Comparison of ENCODE assay signal across 8 mouse cellular contexts in the genomic region with DNA sequence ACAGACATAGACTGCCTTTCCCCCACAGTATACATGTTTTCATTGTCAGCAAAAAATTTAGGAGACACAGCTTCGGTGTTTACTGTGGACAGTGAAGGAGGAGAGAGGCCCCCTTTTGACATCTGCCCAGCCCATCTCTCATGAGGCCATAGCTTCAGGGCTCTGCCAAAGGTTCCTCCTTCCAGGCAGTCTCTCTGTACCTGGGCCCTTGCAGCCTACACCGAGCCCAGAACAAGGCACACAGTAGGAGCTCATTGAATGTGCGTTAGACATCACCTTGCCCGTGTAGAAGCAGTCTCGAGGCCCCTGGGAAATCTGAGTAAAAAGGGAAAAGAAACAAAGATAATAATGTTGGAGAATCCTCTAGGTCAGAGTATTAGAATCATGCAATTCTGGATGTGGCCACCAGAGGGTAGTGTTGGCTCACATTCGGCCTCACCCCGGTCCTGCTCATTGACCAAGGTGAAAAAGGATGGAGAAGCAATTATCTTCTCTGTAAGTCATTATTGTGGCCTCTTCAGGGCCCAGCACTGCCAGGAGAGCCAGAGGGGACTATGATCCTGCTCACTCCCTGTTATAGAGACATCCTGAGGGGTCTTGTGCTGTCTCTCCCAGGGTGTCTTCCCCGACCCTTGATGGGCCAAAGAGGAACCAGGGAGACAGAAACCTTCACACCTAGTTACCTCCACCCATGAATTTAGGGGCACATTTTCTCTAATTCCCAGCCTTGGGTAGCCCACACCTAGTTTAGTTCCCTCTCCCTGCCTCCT. TPM values are rescaled to one million over a fixed set of nuclear protein-coding genes. Genes with fewer than 3 reads are reported as not detected.
DNase-seq lines count a peak whose midpoint lies in the region; ATAC-seq and TF ChIP-seq lines count a peak whose summit lies in the region.

No protein-coding gene starts in this region.

- H3K4me3 ChIP-seq in heart, adult 2 months, result no peak overlapping the region
- no peak overlapping the region for H3K4me3 ChIP-seq in limb, embryonic 14.5 days (replicated peaks; ENCODE audit: low read length)
- no peak overlapping the region for H3K4me3 ChIP-seq in stomach, embryonic 16.5 days (replicated peaks; ENCODE audit: low read length)

- no peak overlapping the region for H3K4me2 ChIP-seq in limb, embryonic 14.5 days (replicated peaks; ENCODE audit: low read depth, low read length, severe bottlenecking)
- H3K4me2 ChIP-seq in stomach, embryonic 16.5 days (ENCODE audit: low read depth, low read length), result no peak overlapping the region

- peak; percentile 66 for DNase-seq in CD4-positive helper T cell, adult 2 months (ENCODE audit: low read depth, low spot score)
- DNase-seq in adrenal gland, postnatal 14 days, result peak; percentile 88
- peak; percentile 79 for DNase-seq in embryo, embryonic 9.5 days (ENCODE audit: extremely low spot score)
- peak; percentile 75 to 86 for DNase-seq in heart, adult 2 months
- peak; percentile 81 for DNase-seq in kidney, adult 9 months
- peak; percentile 80 for DNase-seq in limb, embryonic 14.5 days (ENCODE audit: low spot score)
- peak; percentile 78 for DNase-seq in neural tube, embryonic 10.5 days (ENCODE audit: extremely low spot score, low spot score)

- H3K9ac ChIP-seq in heart, adult 2 months (ENCODE audit: low read depth, low read length), result no peak overlapping the region
- H3K9ac ChIP-seq in limb, embryonic 14.5 days (ENCODE audit: low read depth, low read length, severe bottlenecking), result no peak overlapping the region
- no peak overlapping the region for H3K9ac ChIP-seq in stomach, embryonic 16.5 days (ENCODE audit: low read length)

- H3K79me2 ChIP-seq in heart, adult 2 months (replicated peaks; ENCODE audit: control insufficient read depth, insufficient read depth, low read length), result no peaks in the 10 kb centered on the region

- no peak for TF ChIP-seq POLR2A in heart, adult 2 months (IDR thresholded peaks at IDR 0.05; ENCODE audit: insufficient read depth, low read depth, low read length)
- TF ChIP-seq POLR2A in limb, embryonic 14.5 days (IDR thresholded peaks at IDR 0.05; ENCODE audit: borderline replicate concordance, extremely low read depth, insufficient read depth, insufficient read length), result no peak

- 12% methylated on average over 8 of the region's 8 CpGs for WGBS in heart, adult 2 months
- 12% methylated on average over 8 of the region's 8 CpGs for WGBS in limb, embryonic 14.5 days
- WGBS in stomach, embryonic 16.5 days, result 11% methylated on average over 8 of the region's 8 CpGs

- ATAC-seq in limb, embryonic 14.5 days (ENCODE audit: low FRiP score, low read depth), result peak; percentile 45; the same call in 1 of the 2 replicates
- peak; percentile 43; the same call in 1 of the 2 replicates for ATAC-seq in stomach, embryonic 16.5 days (ENCODE audit: insufficient read depth, low FRiP score)

- H3K9me3 ChIP-seq in limb, embryonic 14.5 days (ENCODE audit: control insufficient read depth, low read length), result no peaks in the 10 kb centered on the region
- H3K9me3 ChIP-seq in stomach, embryonic 16.5 days (replicated peaks; ENCODE audit: control insufficient read depth, low read length), result no peaks in the 10 kb centered on the region

- intact Hi-C loops in heart, adult 2 months (cut with DNase I), result loop anchor here (1.0 to 5.0 kb wide), 3 partner anchors 46 to 195 kb away; partner anchors contain the start of gene Klhl11

- peak; percentile 89 for TF ChIP-seq CTCF in heart, adult 2 months (IDR thresholded peaks at IDR 0.05)

- no peak overlapping the region for H3K27ac ChIP-seq in heart, adult 2 months
- no peak overlapping the region for H3K27ac ChIP-seq in limb, embryonic 14.5 days (replicated peaks; ENCODE audit: low read depth, low read length)
- H3K27ac ChIP-seq in stomach, embryonic 16.5 days (ENCODE audit: low read length), result no peak overlapping the region

- peaks cover 6% of the 10 kb centered on the region for H3K4me1 ChIP-seq in heart, adult 2 months (ENCODE audit: control insufficient read depth, insufficient read depth, low read length)
- no peaks in the 10 kb centered on the region for H3K4me1 ChIP-seq in limb, embryonic 14.5 days (ENCODE audit: control insufficient read depth, insufficient read depth, low read length)
- no peaks in the 10 kb centered on the region for H3K4me1 ChIP-seq in stomach, embryonic 16.5 days (ENCODE audit: control insufficient read depth, insufficient read depth, low read length)

- no peaks in the 10 kb centered on the region for H3K36me3 ChIP-seq in heart, adult 2 months (ENCODE audit: control insufficient read depth, insufficient read depth, low read length)
- H3K36me3 ChIP-seq in limb, embryonic 14.5 days (ENCODE audit: control insufficient read depth, insufficient read depth, low read length), result no peaks in the 10 kb centered on the region
- no peaks in the 10 kb centered on the region for H3K36me3 ChIP-seq in stomach, embryonic 16.5 days (ENCODE audit: control insufficient read depth, insufficient read depth, low read length)

- H3K27me3 ChIP-seq in heart, adult 2 months (ENCODE audit: control insufficient read depth, insufficient read depth, low read length), result no peaks in the 10 kb centered on the region
- H3K27me3 ChIP-seq in limb, embryonic 14.5 days (ENCODE audit: control insufficient read depth, insufficient read depth, low read length), result peaks cover 8% of the 10 kb centered on the region
- 0 out of 2 replicates have a peak, but pooled peaks cover 4% of the 10 kb centered on the region for H3K27me3 ChIP-seq in stomach, embryonic 16.5 days (ENCODE audit: control insufficient read depth, insufficient read depth, low read length)

- TF ChIP-seq EP300 in heart, adult 2 months (IDR thresholded peaks at IDR 0.05; ENCODE audit: insufficient read depth, low read depth, low read length), result peak; percentile 98

RNA-seq across cellular contexts. Expression of gene Hap1, which starts 6.5 kb away (rescaled TPM):
- 50.1 and 54.0 TPM in 2 replicates for total RNA-seq in adrenal gland, postnatal 14 days (2021)
- 1 to 10 TPM; 1.3 to 1.5 TPM for total RNA-seq in heart, adult 2 months (2021)
- 0.97 and 1.4 TPM in 2 replicates for polyA plus RNA-seq in heart, adult 2 months (2012; rRNA removed)
- 3.8 and 4.4 TPM in 2 replicates for polyA plus RNA-seq in limb, embryonic 14.5 days (2012; rRNA removed)
- 1.4 and 1.6 TPM in 2 replicates for polyA plus RNA-seq in limb, embryonic 14.5 days (2014; fragmentation: Nextera tagmentation; extraction: Ambion mirVana)
- 13.2 and 13.5 TPM in 2 replicates for polyA plus RNA-seq in stomach, embryonic 16.5 days (2015; fragmentation: Nextera tagmentation; extraction: Ambion mirVana)

RNA-seq across cellular contexts. Expression of gene Gast, which starts 28.2 kb away (rescaled TPM):
- total RNA-seq in adrenal gland, postnatal 14 days (2021), result not detected in 2 replicates
- total RNA-seq in heart, adult 2 months (2021), result not detected
- not detected in 2 replicates for polyA plus RNA-seq in heart, adult 2 months (2012; rRNA removed)
- polyA plus RNA-seq in limb, embryonic 14.5 days (2012; rRNA removed), result 0.36 and 0.74 TPM in 2 replicates
- 0.47 and 0.50 TPM in 2 replicates for polyA plus RNA-seq in limb, embryonic 14.5 days (2014; fragmentation: Nextera tagmentation; extraction: Ambion mirVana)
- 10.8 and 13.3 TPM in 2 replicates for polyA plus RNA-seq in stomach, embryonic 16.5 days (2015; fragmentation: Nextera tagmentation; extraction: Ambion mirVana)

RNA-seq across cellular contexts. Expression of gene Jup, which starts 35.2 kb away (rescaled TPM):
- 101 and 102 TPM in 2 replicates for total RNA-seq in adrenal gland, postnatal 14 days (2021)
- total RNA-seq in heart, adult 2 months (2021), result 100 to 1,000 TPM; 234 to 237 TPM
- polyA plus RNA-seq in heart, adult 2 months (2012; rRNA removed), result 317 and 318 TPM in 2 replicates
- polyA plus RNA-seq in limb, embryonic 14.5 days (2012; rRNA removed), result 111 and 123 TPM in 2 replicates
- polyA plus RNA-seq in limb, embryonic 14.5 days (2014; fragmentation: Nextera tagmentation; extraction: Ambion mirVana), result 145 and 159 TPM in 2 replicates
- polyA plus RNA-seq in stomach, embryonic 16.5 days (2015; fragmentation: Nextera tagmentation; extraction: Ambion mirVana), result 247 and 328 TPM in 2 replicates

RNA-seq across cellular contexts. Expression of gene Eif1, which starts 42.7 kb away (rescaled TPM):
- total RNA-seq in adrenal gland, postnatal 14 days (2021), result 987 and 1,021 TPM in 2 replicates
- 1,000 to 10,000 TPM; 1,735 to 2,054 TPM for total RNA-seq in heart, adult 2 months (2021)
- 195 and 341 TPM in 2 replicates for polyA plus RNA-seq in heart, adult 2 months (2012; rRNA removed)
- polyA plus RNA-seq in limb, embryonic 14.5 days (2012; rRNA removed), result 229 and 342 TPM in 2 replicates
- polyA plus RNA-seq in limb, embryonic 14.5 days (2014; fragmentation: Nextera tagmentation; extraction: Ambion mirVana), result 1,852 and 1,886 TPM in 2 replicates
- polyA plus RNA-seq in stomach, embryonic 16.5 days (2015; fragmentation: Nextera tagmentation; extraction: Ambion mirVana), result 1,614 and 1,638 TPM in 2 replicates

RNA-seq across cellular contexts. Expression of gene P3h4, which starts 52.2 kb away (rescaled TPM):
- 25.8 and 26.7 TPM in 2 replicates for total RNA-seq in adrenal gland, postnatal 14 days (2021)
- total RNA-seq in heart, adult 2 months (2021), result 10 to 100 TPM; 13.4 to 16.8 TPM
- polyA plus RNA-seq in heart, adult 2 months (2012; rRNA removed), result 29.7 and 35.6 TPM in 2 replicates
- 120 and 160 TPM in 2 replicates for polyA plus RNA-seq in limb, embryonic 14.5 days (2012; rRNA removed)
- 92.1 and 95.2 TPM in 2 replicates for polyA plus RNA-seq in limb, embryonic 14.5 days (2014; fragmentation: Nextera tagmentation; extraction: Ambion mirVana)
- 56.7 and 62.1 TPM in 2 replicates for polyA plus RNA-seq in stomach, embryonic 16.5 days (2015; fragmentation: Nextera tagmentation; extraction: Ambion mirVana)
